Mouse (Mus musculus): ENCODE measurements at regions not wholly inside any gene's neighbourhood (a gene's known extent, or its start where the extent isn't known, plus 50 kb on each side); places are given as distances from the start of the nearest gene placed in this dataset.

DNA sequence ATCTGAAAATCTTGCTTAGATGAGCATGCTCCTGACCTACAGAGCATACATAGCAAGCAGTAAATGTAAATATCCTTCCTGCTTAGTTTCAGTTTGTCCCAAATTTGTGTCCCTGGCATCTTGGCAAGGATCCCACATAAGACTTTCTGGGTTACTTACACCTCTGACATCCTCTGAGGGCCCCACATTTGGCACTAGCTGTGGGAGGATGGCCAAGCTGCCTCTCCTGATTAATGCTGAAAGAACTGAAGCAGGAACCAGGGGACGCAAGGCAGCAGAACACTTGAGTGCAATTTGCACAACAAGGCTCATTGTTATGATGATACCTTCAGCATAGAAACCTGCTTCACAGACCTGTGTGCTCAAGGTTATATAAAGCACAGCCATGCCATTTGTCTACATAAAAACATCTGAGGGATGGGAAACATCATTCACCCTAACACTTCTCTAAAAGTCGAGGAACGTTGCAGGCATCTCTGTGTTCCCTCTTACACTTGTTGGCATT is 441.7 kb downstream of the Adam3 start:
- Histone ChIP-seq H3K4me2 (ENCODE audit: low read depth, low read length, poor library complexity, severe bottlenecking) (no peak overlapping the region), H3K4me1 (ENCODE audit: insufficient read depth, low read length) (no peaks in the 10 kb centered on the region), H3K9me3 (ENCODE audit: low read length) (0 out of 2 replicates have a peak, but pooled peaks cover 4% of the 10 kb centered on the region), H3K9ac (replicated peaks; ENCODE audit: low read length, poor library complexity, severe bottlenecking) (no peak overlapping the region), H3K36me3 (ENCODE audit: insufficient read depth, low read length) (no peaks in the 10 kb centered on the region), H3K27me3 (ENCODE audit: insufficient read depth, low read length) (no peaks in the 10 kb centered on the region), H3K4me3 (ENCODE audit: low read depth, low read length) (no peak overlapping the region), H3K27ac (ENCODE audit: low read depth, low read length) (no peak overlapping the region)
- ATAC-seq (ENCODE audit: low FRiP score): no peak
- no peak for DNase-seq (ENCODE audit: low spot score)
- no peak for TF ChIP-seq CTCF (IDR thresholded peaks at IDR 0.05)
- 80% methylated on average over 3 of the region's 3 CpGs for WGBS

DNA sequence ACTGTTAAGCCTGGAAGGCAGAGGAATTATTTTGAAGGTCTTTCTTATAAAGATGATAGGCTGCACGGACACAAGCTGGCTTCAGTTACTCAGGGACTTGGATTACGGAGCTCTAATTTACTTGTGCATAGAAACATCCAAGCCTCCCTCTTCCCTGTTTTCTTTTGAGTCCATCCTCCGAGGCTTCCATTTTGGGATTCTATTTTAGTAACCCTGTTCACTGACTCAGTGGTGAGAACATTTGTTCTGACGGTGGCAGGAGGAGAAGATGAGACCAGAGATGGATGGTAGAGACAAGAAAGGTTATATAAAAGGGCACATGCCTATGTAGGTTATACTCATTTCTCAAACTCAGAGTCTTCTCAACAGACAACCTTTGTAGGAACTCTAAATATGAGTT is 445.4 kb downstream of the Adam3 start:
- WGBS: 92% methylated on average over 4 of the region's 4 CpGs
- no peak overlapping the region for H3K4me2 ChIP-seq (ENCODE audit: low read depth, low read length, poor library complexity, severe bottlenecking)
- DNase-seq (ENCODE audit: low spot score) (no peak), ATAC-seq (ENCODE audit: low FRiP score) (no peak)
- no peak overlapping the region for H3K4me3 ChIP-seq (ENCODE audit: low read depth, low read length)
- no peaks in the 10 kb centered on the region for H3K9me3 ChIP-seq (ENCODE audit: low read length)
- no peak overlapping the region for H3K9ac ChIP-seq (replicated peaks; ENCODE audit: low read length, poor library complexity, severe bottlenecking)
- H3K27me3 ChIP-seq (ENCODE audit: insufficient read depth, low read length): no peaks in the 10 kb centered on the region
- H3K36me3 ChIP-seq (ENCODE audit: insufficient read depth, low read length): no peaks in the 10 kb centered on the region
- H3K4me1 ChIP-seq (ENCODE audit: insufficient read depth, low read length): no peaks in the 10 kb centered on the region
- no peak overlapping the region for H3K27ac ChIP-seq (ENCODE audit: low read depth, low read length)
- no peak for TF ChIP-seq CTCF (IDR thresholded peaks at IDR 0.05)

DNA sequence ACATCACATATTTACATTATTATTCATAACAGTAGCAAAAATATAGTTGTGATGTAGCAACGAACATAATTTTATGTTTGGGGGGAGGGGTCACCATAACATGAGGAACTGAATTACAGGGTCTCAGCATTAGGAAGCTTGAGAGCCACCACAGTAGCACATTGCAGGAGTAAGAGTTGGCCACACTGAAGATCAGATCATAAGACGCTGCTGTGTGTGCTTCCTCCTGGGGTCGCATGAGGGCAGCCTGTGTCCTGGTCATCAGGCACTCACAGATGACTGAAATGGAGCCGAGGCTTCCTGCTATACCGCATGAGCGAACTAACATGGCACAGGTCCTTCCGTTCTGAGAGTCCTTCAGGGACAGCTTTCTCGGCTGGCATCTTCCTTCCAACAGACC is 447.3 kb downstream of the Adam3 start:
- DNase-seq (ENCODE audit: low spot score) (no peak), ATAC-seq (ENCODE audit: low FRiP score) (no peak)
- Histone ChIP-seq H3K4me3 (ENCODE audit: low read depth, low read length) (no peak overlapping the region), H3K9ac (replicated peaks; ENCODE audit: low read length, poor library complexity, severe bottlenecking) (no peak overlapping the region), H3K27me3 (ENCODE audit: insufficient read depth, low read length) (no peaks in the 10 kb centered on the region), H3K4me1 (ENCODE audit: insufficient read depth, low read length) (no peaks in the 10 kb centered on the region), H3K27ac (ENCODE audit: low read depth, low read length) (no peak overlapping the region), H3K9me3 (ENCODE audit: low read length) (no peaks in the 10 kb centered on the region), H3K36me3 (ENCODE audit: insufficient read depth, low read length) (no peaks in the 10 kb centered on the region), H3K4me2 (ENCODE audit: low read depth, low read length, poor library complexity, severe bottlenecking) (no peak overlapping the region)
- 83% methylated on average over 8 of the region's 8 CpGs for WGBS
- TF ChIP-seq CTCF (IDR thresholded peaks at IDR 0.05): peak; percentile 25; the same call in 1 of the 2 replicates

DNA sequence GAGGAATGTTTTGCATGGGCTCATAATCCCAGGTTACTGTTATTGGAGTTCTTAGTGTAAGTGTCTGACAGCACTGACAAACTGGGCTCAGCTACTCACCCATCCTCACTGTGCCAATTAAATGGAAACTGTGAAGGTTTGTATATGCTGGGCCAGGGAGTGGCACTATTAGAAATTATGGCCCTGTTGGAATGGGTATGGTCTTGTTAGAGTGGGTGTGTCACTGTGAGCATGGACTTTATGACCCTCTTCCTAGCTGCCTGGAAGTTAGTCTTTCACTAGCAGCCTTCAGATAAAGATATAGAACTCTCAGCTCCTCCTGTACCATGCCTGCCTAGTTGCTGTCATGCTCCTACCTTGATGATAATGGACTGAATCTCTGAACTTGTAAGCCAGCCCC is 464.3 kb downstream of the Adam3 start:
- Histone ChIP-seq H3K4me2 (ENCODE audit: low read depth, low read length, poor library complexity, severe bottlenecking) (no peak overlapping the region), H3K9me3 (ENCODE audit: low read length) (no peaks in the 10 kb centered on the region), H3K4me3 (ENCODE audit: low read depth, low read length) (no peak overlapping the region), H3K27ac (ENCODE audit: low read depth, low read length) (no peak overlapping the region), H3K4me1 (ENCODE audit: insufficient read depth, low read length) (no peaks in the 10 kb centered on the region), H3K9ac (replicated peaks; ENCODE audit: low read length, poor library complexity, severe bottlenecking) (no peak overlapping the region), H3K36me3 (ENCODE audit: insufficient read depth, low read length) (no peaks in the 10 kb centered on the region), H3K27me3 (ENCODE audit: insufficient read depth, low read length) (no peaks in the 10 kb centered on the region)
- ATAC-seq (ENCODE audit: low FRiP score): no peak
- no peak for DNase-seq (ENCODE audit: low spot score)
- TF ChIP-seq CTCF (IDR thresholded peaks at IDR 0.05): no peak

DNA sequence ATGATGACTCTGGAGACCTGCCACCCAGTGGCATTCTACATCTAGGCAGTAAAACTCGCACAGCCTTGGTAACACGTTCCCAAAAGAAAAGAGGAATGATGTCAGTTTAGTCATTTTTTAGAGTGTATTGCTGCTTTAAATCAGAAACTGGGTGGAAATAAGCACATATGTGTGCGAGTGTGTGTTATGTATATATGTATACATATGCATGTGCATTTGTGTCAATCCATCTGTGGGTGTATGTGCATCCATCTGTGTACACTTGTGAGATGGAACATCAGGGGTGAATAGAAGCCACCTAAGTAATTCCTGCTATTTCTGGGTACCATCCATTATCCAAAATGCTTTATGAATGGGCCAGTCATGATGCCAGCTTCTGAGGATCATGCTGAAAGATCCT is 467.0 kb downstream of the Adam3 start:
- H3K9me3 ChIP-seq (ENCODE audit: low read length): no peaks in the 10 kb centered on the region
- H3K4me1 ChIP-seq (ENCODE audit: insufficient read depth, low read length): no peaks in the 10 kb centered on the region
- no peaks in the 10 kb centered on the region for H3K36me3 ChIP-seq (ENCODE audit: insufficient read depth, low read length)
- H3K27me3 ChIP-seq (ENCODE audit: insufficient read depth, low read length): no peaks in the 10 kb centered on the region
- H3K4me2 ChIP-seq (ENCODE audit: low read depth, low read length, poor library complexity, severe bottlenecking): no peak overlapping the region
- no peak overlapping the region for H3K9ac ChIP-seq (replicated peaks; ENCODE audit: low read length, poor library complexity, severe bottlenecking)
- no peak overlapping the region for H3K4me3 ChIP-seq (ENCODE audit: low read depth, low read length)
- TF ChIP-seq CTCF (IDR thresholded peaks at IDR 0.05): no peak
- no peak overlapping the region for H3K27ac ChIP-seq (ENCODE audit: low read depth, low read length)
- DNase-seq (ENCODE audit: low spot score) (no peak), ATAC-seq (ENCODE audit: low FRiP score) (no peak)
- WGBS: 78% methylated on average over 3 of the region's 3 CpGs

DNA sequence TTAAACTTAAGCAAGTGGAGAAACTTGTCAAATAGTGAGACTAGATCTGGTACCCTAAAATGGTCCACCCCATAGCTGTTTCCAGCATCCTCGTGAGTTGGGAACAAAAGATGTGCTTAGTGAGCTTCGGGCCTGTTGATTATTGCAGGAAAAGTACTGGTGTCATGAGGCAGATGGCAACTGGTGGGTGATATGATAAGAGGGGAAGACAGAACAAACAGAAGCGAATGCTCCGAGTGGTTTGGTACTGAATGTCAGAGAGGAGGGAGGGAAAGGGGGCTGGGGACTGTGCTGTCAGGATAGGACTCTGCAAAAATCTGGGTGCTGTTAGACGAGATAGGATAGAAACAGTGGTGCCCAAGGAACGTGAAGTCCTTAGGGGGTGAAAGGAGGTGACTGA is 483.4 kb downstream of the Adam3 start:
- Histone ChIP-seq H3K27me3 (ENCODE audit: insufficient read depth, low read length) (no peaks in the 10 kb centered on the region), H3K9ac (replicated peaks; ENCODE audit: low read length, poor library complexity, severe bottlenecking) (no peak overlapping the region), H3K27ac (ENCODE audit: low read depth, low read length) (no peak overlapping the region), H3K9me3 (ENCODE audit: low read length) (no peaks in the 10 kb centered on the region), H3K4me3 (ENCODE audit: low read depth, low read length) (no peak overlapping the region), H3K4me2 (ENCODE audit: low read depth, low read length, poor library complexity, severe bottlenecking) (no peak overlapping the region), H3K4me1 (ENCODE audit: insufficient read depth, low read length) (no peaks in the 10 kb centered on the region), H3K36me3 (ENCODE audit: insufficient read depth, low read length) (no peaks in the 10 kb centered on the region)
- no peak for DNase-seq (ENCODE audit: low spot score)
- TF ChIP-seq CTCF (IDR thresholded peaks at IDR 0.05): no peak
- WGBS: 71% methylated on average over 6 of the region's 6 CpGs
- ATAC-seq (ENCODE audit: low FRiP score): no peak
